Mouse (Mus musculus): Measurements from ENCODE around the gene Dnaja4. TPM values are rescaled to one million over a fixed set of nuclear protein-coding genes. Genes with fewer than 3 reads are reported as not detected.

Gene Dnaja4
- polyA plus RNA-seq, 1 experiment from 2014 or later: 2.3 TPM

GRCm38 (mm10) chr9:54705561-54705960 lies 6.9 kb downstream of the Dnaja4 start:
- Histone ChIP-seq H3K9me3 (ENCODE audit: control insufficient read depth, low read length) (no peaks in the 10 kb centered on the region), H3K27me3 (ENCODE audit: control insufficient read depth, insufficient read depth, low read length) (peaks cover 5% of the 10 kb centered on the region; the same call in 1 of the 2 replicates), H3K4me2 (ENCODE audit: low read depth, low read length, severe bottlenecking) (no peak overlapping the region), H3K27ac (ENCODE audit: low read depth, low read length) (no peak overlapping the region), H3K9ac (ENCODE audit: low read length) (no peak overlapping the region), H3K4me3 (ENCODE audit: low read depth, low read length) (no peak overlapping the region), H3K36me3 (ENCODE audit: control insufficient read depth, insufficient read depth, low read length) (no peaks in the 10 kb centered on the region), H3K4me1 (replicated peaks; ENCODE audit: control insufficient read depth, insufficient read depth, low read length) (peaks cover 5% of the 10 kb centered on the region; the same call in 1 of the 2 replicates)
- ATAC-seq (replicated peaks; ENCODE audit: low FRiP score): no peak
- 73% methylated on average over 1 of the region's 1 CpGs for WGBS
- DNase-seq (ENCODE audit: low spot score): no peak

GRCm38 (mm10) chr9:54707288-54707999 lies 8.8 kb downstream of the Dnaja4 start:
- Histone ChIP-seq H3K27me3 (ENCODE audit: control insufficient read depth, insufficient read depth, low read length) (no peaks in the 10 kb centered on the region), H3K4me2 (ENCODE audit: low read depth, low read length, severe bottlenecking) (no peak overlapping the region), H3K4me3 (ENCODE audit: low read depth, low read length) (no peak overlapping the region), H3K36me3 (ENCODE audit: control insufficient read depth, insufficient read depth, low read length) (no peaks in the 10 kb centered on the region), H3K9ac (ENCODE audit: low read length) (no peak overlapping the region), H3K9me3 (ENCODE audit: control insufficient read depth, low read length) (no peaks in the 10 kb centered on the region), H3K27ac (ENCODE audit: low read depth, low read length) (no peak overlapping the region), H3K4me1 (replicated peaks; ENCODE audit: control insufficient read depth, insufficient read depth, low read length) (peaks cover 5% of the 10 kb centered on the region; the same call in 1 of the 2 replicates)
- ATAC-seq (replicated peaks; ENCODE audit: low FRiP score): no peak
- DNase-seq (ENCODE audit: low spot score): no peak
- WGBS: 40% methylated on average over 8 of the region's 8 CpGs

- no peaks in the 10 kb centered on the region for H3K27me3 ChIP-seq (ENCODE audit: control insufficient read depth, insufficient read depth, low read length)
- ATAC-seq (replicated peaks; ENCODE audit: low FRiP score) (no peak), DNase-seq (ENCODE audit: low spot score) (no peak)
- no peak overlapping the region for H3K4me3 ChIP-seq (ENCODE audit: low read depth, low read length)
- H3K36me3 ChIP-seq (ENCODE audit: control insufficient read depth, insufficient read depth, low read length): no peaks in the 10 kb centered on the region
- no peak overlapping the region for H3K9ac ChIP-seq (ENCODE audit: low read length)
- H3K4me1 ChIP-seq (replicated peaks; ENCODE audit: control insufficient read depth, insufficient read depth, low read length): peaks cover 5% of the 10 kb centered on the region; the same call in 1 of the 2 replicates
- H3K4me2 ChIP-seq (ENCODE audit: low read depth, low read length, severe bottlenecking): no peak overlapping the region
- WGBS: 85% methylated on average over 5 of the region's 5 CpGs
- H3K9me3 ChIP-seq (ENCODE audit: control insufficient read depth, low read length): no peaks in the 10 kb centered on the region
- no peak overlapping the region for H3K27ac ChIP-seq (ENCODE audit: low read depth, low read length)
Measured at GRCm38 (mm10) chr9:54708085-54708484, 9.4 kb downstream of the Dnaja4 start.

GRCm38 (mm10) chr9:54715776-54716175 lies 17.1 kb downstream of the Dnaja4 start:
- H3K9me3 ChIP-seq (ENCODE audit: control insufficient read depth, low read length): no peaks in the 10 kb centered on the region
- H3K27ac ChIP-seq (ENCODE audit: low read depth, low read length): no peak overlapping the region
- H3K36me3 ChIP-seq (ENCODE audit: control insufficient read depth, insufficient read depth, low read length): no peaks in the 10 kb centered on the region; the same call in 1 of the 2 replicates
- H3K4me2 ChIP-seq (ENCODE audit: low read depth, low read length, severe bottlenecking): no peak overlapping the region
- no peak overlapping the region for H3K4me3 ChIP-seq (ENCODE audit: low read depth, low read length)
- WGBS: 97% methylated on average over 3 of the region's 3 CpGs
- no peaks in the 10 kb centered on the region for H3K4me1 ChIP-seq (replicated peaks; ENCODE audit: control insufficient read depth, insufficient read depth, low read length)
- no peaks in the 10 kb centered on the region for H3K27me3 ChIP-seq (ENCODE audit: control insufficient read depth, insufficient read depth, low read length)
- DNase-seq (ENCODE audit: low spot score): no peak
- ATAC-seq (replicated peaks; ENCODE audit: low FRiP score): no peak
- no peak overlapping the region for H3K9ac ChIP-seq (ENCODE audit: low read length)

GRCm38 (mm10) chr9:54717527-54717926 lies 18.9 kb downstream of the Dnaja4 start:
- no peak for ATAC-seq (replicated peaks; ENCODE audit: low FRiP score)
- no peak for DNase-seq (ENCODE audit: low spot score)
- no peaks in the 10 kb centered on the region for H3K27me3 ChIP-seq (ENCODE audit: control insufficient read depth, insufficient read depth, low read length)
- H3K27ac ChIP-seq (ENCODE audit: low read depth, low read length): no peak overlapping the region
- H3K9ac ChIP-seq (ENCODE audit: low read length): no peak overlapping the region
- WGBS: 84% methylated on average over 3 of the region's 3 CpGs
- H3K9me3 ChIP-seq (ENCODE audit: control insufficient read depth, low read length): no peaks in the 10 kb centered on the region
- H3K36me3 ChIP-seq (ENCODE audit: control insufficient read depth, insufficient read depth, low read length): peaks cover 3% of the 10 kb centered on the region; the same call in 1 of the 2 replicates
- no peak overlapping the region for H3K4me2 ChIP-seq (ENCODE audit: low read depth, low read length, severe bottlenecking)
- H3K4me3 ChIP-seq (ENCODE audit: low read depth, low read length): no peak overlapping the region
- no peaks in the 10 kb centered on the region for H3K4me1 ChIP-seq (replicated peaks; ENCODE audit: control insufficient read depth, insufficient read depth, low read length)

GRCm38 (mm10) chr9:54722156-54722555 lies 23.5 kb downstream of the Dnaja4 start:
- no peak overlapping the region for H3K4me2 ChIP-seq (ENCODE audit: low read depth, low read length, severe bottlenecking)

GRCm38 (mm10) chr9:54722596-54722995 lies 23.9 kb downstream of the Dnaja4 start:
- Histone ChIP-seq H3K4me1 (replicated peaks; ENCODE audit: control insufficient read depth, insufficient read depth, low read length) (no peaks in the 10 kb centered on the region), H3K9me3 (ENCODE audit: control insufficient read depth, low read length) (no peaks in the 10 kb centered on the region), H3K4me2 (ENCODE audit: low read depth, low read length, severe bottlenecking) (no peak overlapping the region), H3K27me3 (ENCODE audit: control insufficient read depth, insufficient read depth, low read length) (no peaks in the 10 kb centered on the region), H3K9ac (ENCODE audit: low read length) (no peak overlapping the region), H3K4me3 (ENCODE audit: low read depth, low read length) (no peak overlapping the region), H3K36me3 (ENCODE audit: control insufficient read depth, insufficient read depth, low read length) (peaks cover 3% of the 10 kb centered on the region; the same call in 1 of the 2 replicates), H3K27ac (ENCODE audit: low read depth, low read length) (no peak overlapping the region)
- WGBS: 97% methylated on average over 4 of the region's 4 CpGs
- no peak for DNase-seq (ENCODE audit: low spot score)
- ATAC-seq (replicated peaks; ENCODE audit: low FRiP score): no peak

More at GRCm38 (mm10) chr9:54722156-54722555, 23.5 kb downstream of the Dnaja4 start:
- 84% methylated on average over 7 of the region's 7 CpGs for WGBS
- no peak for ATAC-seq (replicated peaks; ENCODE audit: low FRiP score)
- H3K9ac ChIP-seq (ENCODE audit: low read length): no peak overlapping the region
- DNase-seq (ENCODE audit: low spot score): no peak
- no peaks in the 10 kb centered on the region for H3K4me1 ChIP-seq (replicated peaks; ENCODE audit: control insufficient read depth, insufficient read depth, low read length)
- no peaks in the 10 kb centered on the region for H3K27me3 ChIP-seq (ENCODE audit: control insufficient read depth, insufficient read depth, low read length)
- H3K27ac ChIP-seq (ENCODE audit: low read depth, low read length): no peak overlapping the region
- peaks cover 3% of the 10 kb centered on the region; the same call in 1 of the 2 replicates for H3K36me3 ChIP-seq (ENCODE audit: control insufficient read depth, insufficient read depth, low read length)
- H3K4me3 ChIP-seq (ENCODE audit: low read depth, low read length): no peak overlapping the region
- H3K9me3 ChIP-seq (ENCODE audit: control insufficient read depth, low read length): no peaks in the 10 kb centered on the region

- Histone ChIP-seq H3K4me1 (replicated peaks; ENCODE audit: control insufficient read depth, insufficient read depth, low read length) (no peaks in the 10 kb centered on the region), H3K27ac (ENCODE audit: low read depth, low read length) (no peak overlapping the region), H3K36me3 (ENCODE audit: control insufficient read depth, insufficient read depth, low read length) (peaks cover 3% of the 10 kb centered on the region; the same call in 1 of the 2 replicates), H3K4me2 (ENCODE audit: low read depth, low read length, severe bottlenecking) (no peak overlapping the region), H3K4me3 (ENCODE audit: low read depth, low read length) (no peak overlapping the region), H3K27me3 (ENCODE audit: control insufficient read depth, insufficient read depth, low read length) (no peaks in the 10 kb centered on the region), H3K9ac (ENCODE audit: low read length) (no peak overlapping the region), H3K9me3 (ENCODE audit: control insufficient read depth, low read length) (no peaks in the 10 kb centered on the region)
- ATAC-seq (replicated peaks; ENCODE audit: low FRiP score) (no peak), DNase-seq (ENCODE audit: low spot score) (no peak)
- 84% methylated on average over 5 of the region's 5 CpGs for WGBS
Measured at GRCm38 (mm10) chr9:54726315-54726714, 27.6 kb downstream of the Dnaja4 start.

- Histone ChIP-seq H3K4me3 (ENCODE audit: low read depth, low read length) (no peak overlapping the region), H3K27ac (ENCODE audit: low read depth, low read length) (no peak overlapping the region), H3K4me2 (ENCODE audit: low read depth, low read length, severe bottlenecking) (no peak overlapping the region), H3K4me1 (replicated peaks; ENCODE audit: control insufficient read depth, insufficient read depth, low read length) (0 out of 2 replicates have a peak, but pooled peaks cover 5% of the 10 kb centered on the region), H3K9ac (ENCODE audit: low read length) (no peak overlapping the region), H3K9me3 (ENCODE audit: control insufficient read depth, low read length) (no peaks in the 10 kb centered on the region), H3K36me3 (ENCODE audit: control insufficient read depth, insufficient read depth, low read length) (no peaks in the 10 kb centered on the region; the same call in 1 of the 2 replicates), H3K27me3 (ENCODE audit: control insufficient read depth, insufficient read depth, low read length) (no peaks in the 10 kb centered on the region)
- no peak for ATAC-seq (replicated peaks; ENCODE audit: low FRiP score)
- 80% methylated on average over 2 of the region's 2 CpGs for WGBS
- no peak for DNase-seq (ENCODE audit: low spot score)
Measured at GRCm38 (mm10) chr9:54732122-54732521, 33.4 kb downstream of the Dnaja4 start.
